In the genomic region with DNA sequence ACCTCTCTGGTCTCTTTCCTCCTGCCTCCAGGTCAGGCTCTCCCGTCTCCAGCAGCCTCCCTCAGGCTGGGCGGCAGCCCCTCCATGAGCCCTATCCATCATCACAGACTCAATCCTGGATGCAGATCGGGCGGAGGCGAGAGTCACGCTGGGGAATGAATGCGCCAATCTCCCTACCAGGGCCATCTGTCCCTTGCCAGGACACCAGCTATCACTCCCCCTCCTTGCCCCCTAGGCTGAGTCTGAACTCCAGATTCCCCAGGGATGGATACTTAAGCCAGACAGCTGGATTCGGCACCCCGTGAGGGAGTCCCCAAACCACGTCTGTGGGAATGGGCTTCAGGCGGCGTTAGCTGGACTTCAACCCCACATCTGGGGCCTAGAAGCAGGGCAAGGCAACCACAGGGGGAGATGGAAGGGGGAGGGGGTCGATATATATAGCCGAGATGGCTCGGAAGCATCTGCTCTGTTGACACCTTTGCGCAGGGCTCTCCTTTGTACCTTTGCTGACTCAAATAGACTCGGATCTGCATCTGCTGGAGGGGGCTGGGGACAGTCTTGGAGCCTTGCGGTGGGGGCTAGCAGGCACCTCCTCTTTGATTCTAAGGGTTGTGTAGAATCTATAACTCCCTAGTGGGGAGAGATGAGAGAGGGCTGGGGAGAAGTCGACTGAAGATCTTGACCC, we compare ENCODE assay signal across 12 mouse cellular contexts. TPM values are rescaled to one million over a fixed set of nuclear protein-coding genes. Genes with fewer than 3 reads are reported as not detected.
A peak's percentile ranks its signal among the peaks of the same experiment; 100 is the strongest.
DNase-seq lines count a peak whose midpoint lies in the region; ATAC-seq lines count a peak whose summit lies in the region.
"Had no signal": no experiment of that assay in that cellular context is flagged by ENCODE, and none has a peak within 500 bp of the region (broad histone marks: within the 10 kb centered on the region; RNA-seq: fewer than 3 reads in every experiment).

No protein-coding gene starts in this region.

- H3K36me3 ChIP-seq in forebrain, embryonic 15.5 days = no peaks in the 10 kb centered on the region
- no peaks in the 10 kb centered on the region for H3K36me3 ChIP-seq in intestine, embryonic 15.5 days

- peak overlapping the region; percentile 27 for H3K4me3 ChIP-seq in forebrain, embryonic 15.5 days
- H3K4me3 ChIP-seq in intestine, embryonic 15.5 days (replicated peaks) = no peak overlapping the region

- peaks cover 33% of the 10 kb centered on the region for H3K4me1 ChIP-seq in forebrain, embryonic 15.5 days
- H3K4me1 ChIP-seq in intestine, embryonic 15.5 days (replicated peaks) = peaks cover 7% of the 10 kb centered on the region

- peak overlapping the region; percentile 46 for H3K27ac ChIP-seq in forebrain, embryonic 15.5 days (replicated peaks)
- H3K27ac ChIP-seq in intestine, embryonic 15.5 days = no peak overlapping the region
- H3K27ac ChIP-seq: heart, embryonic 15.5 days had no signal

- H3K4me2 ChIP-seq in forebrain, embryonic 15.5 days (replicated peaks) = peak overlapping the region; percentile 38
- no peak overlapping the region for H3K4me2 ChIP-seq in intestine, embryonic 15.5 days (replicated peaks)
- H3K4me2 ChIP-seq: heart, embryonic 15.5 days had no signal

- H3K27me3 ChIP-seq in forebrain, embryonic 15.5 days = peaks cover 82% of the 10 kb centered on the region
- peaks cover 86% of the 10 kb centered on the region for H3K27me3 ChIP-seq in intestine, embryonic 15.5 days (replicated peaks)

- WGBS in forebrain, embryonic 15.5 days = 1% methylated on average over 19 of the region's 19 CpGs
- WGBS in intestine, embryonic 15.5 days = 4% methylated on average over 19 of the region's 19 CpGs

- DNase-seq in cerebellum, postnatal 4 days (ENCODE audit: low spot score in 2 of 2) = no peak
- DNase-seq in cerebellum, adult 11 months = peak; percentile 74
- peak; percentile 41 for DNase-seq in mesoderm, embryonic 11.5 days (ENCODE audit: low read depth, low spot score)
- no peak for DNase-seq in urinary bladder, postnatal 4 days (ENCODE audit: low spot score in 2 of 2)
- DNase-seq in thymus, postnatal 36 days = no peak
- DNase-seq: kidney, postnatal 14 days had no signal

- peak; percentile 8; the same call in 1 of the 2 replicates for ATAC-seq in cerebellum, adult (ENCODE audit: insufficient number of reproducible peaks, low FRiP score, low TSS enrichment)
- ATAC-seq in forebrain, embryonic 15.5 days (replicated peaks) = 0 out of 2 replicates have a peak, but pooled peaks have one; percentile 31
- ATAC-seq in intestine, embryonic 15.5 days = no peak
- ATAC-seq: Patski had no signal

- no peaks in the 10 kb centered on the region for H3K9me3 ChIP-seq in forebrain, embryonic 15.5 days
- H3K9me3 ChIP-seq in intestine, embryonic 15.5 days = peaks cover 5% of the 10 kb centered on the region; the same call in 1 of the 2 replicates

- 0 out of 2 replicates have a peak overlapping the region, but pooled peaks have one; percentile 23 for H3K9ac ChIP-seq in forebrain, embryonic 15.5 days (replicated peaks)
- no peak overlapping the region for H3K9ac ChIP-seq in intestine, embryonic 15.5 days
- H3K9ac ChIP-seq: heart, embryonic 15.5 days had no signal

RNA-seq across cellular contexts. Expression of gene Slc17a7, which starts 4.2 kb away (rescaled TPM):
- 20.1 and 24.0 TPM in 2 replicates for polyA plus RNA-seq in forebrain, embryonic 15.5 days (2015; fragmentation: Nextera tagmentation; extraction: Ambion mirVana)
- 0.13 and 0.15 TPM in 2 replicates for polyA plus RNA-seq in intestine, embryonic 15.5 days (2015; fragmentation: Nextera tagmentation; extraction: Ambion mirVana)
- polyA plus RNA-seq: liver, adult 2 months had no signal

RNA-seq across cellular contexts. Expression of gene Gfy, which starts 11.5 kb away (rescaled TPM):
- not detected in 2 replicates for polyA plus RNA-seq in forebrain, embryonic 15.5 days (2015; fragmentation: Nextera tagmentation; extraction: Ambion mirVana)
- polyA plus RNA-seq in intestine, embryonic 15.5 days (2015; fragmentation: Nextera tagmentation; extraction: Ambion mirVana) = not detected in 2 replicates
- polyA plus RNA-seq: heart, embryonic 15.5 days; liver, adult 2 months; Patski had no signal

RNA-seq across cellular contexts. Expression of gene Pth2, which starts 12.9 kb away (rescaled TPM):
- polyA plus RNA-seq in forebrain, embryonic 15.5 days (2015; fragmentation: Nextera tagmentation; extraction: Ambion mirVana) = not detected in 2 replicates
- not detected in 2 replicates for polyA plus RNA-seq in intestine, embryonic 15.5 days (2015; fragmentation: Nextera tagmentation; extraction: Ambion mirVana)
- polyA plus RNA-seq: heart, embryonic 15.5 days; liver, adult 2 months; Patski had no signal

RNA-seq across cellular contexts. Expression of gene Aldh16a1, which starts 13.5 kb away (rescaled TPM):
- 25.6 and 30.8 TPM in 2 replicates for polyA plus RNA-seq in forebrain, embryonic 15.5 days (2015; fragmentation: Nextera tagmentation; extraction: Ambion mirVana)
- 79.0 and 87.3 TPM in 2 replicates for polyA plus RNA-seq in intestine, embryonic 15.5 days (2015; fragmentation: Nextera tagmentation; extraction: Ambion mirVana)

RNA-seq across cellular contexts. Expression of gene Pih1d1, which starts 13.8 kb away (rescaled TPM):
- polyA plus RNA-seq in forebrain, embryonic 15.5 days (2015; fragmentation: Nextera tagmentation; extraction: Ambion mirVana) = 96.0 and 96.9 TPM in 2 replicates
- 94.1 and 98.9 TPM in 2 replicates for polyA plus RNA-seq in intestine, embryonic 15.5 days (2015; fragmentation: Nextera tagmentation; extraction: Ambion mirVana)

Comparison
In these comparisons a context has a peak if more than half of its experiments do, and no peak if none do; other contexts are left out.
1. DNase-seq: peak in cerebellum, adult 11 months (single experiment) and mesoderm, embryonic 11.5 days (single experiment); none in cerebellum, postnatal 4 days (0 of 2), urinary bladder, postnatal 4 days (0 of 2) and thymus, postnatal 36 days (0 of 2).
2. RNA of gene Slc17a7, which starts 4.2 kb away (polyA plus RNA-seq): 20.1 to 24.0 TPM in forebrain, embryonic 15.5 days; 0.13 to 0.15 TPM in intestine, embryonic 15.5 days; every median in the first group is over 10 times any median in the second.